ENCODE assay signal across 8 mouse cellular contexts in genomic region chr4:43420305-43420704, GRCm38 (mm10). TPM values are rescaled to one million over a fixed set of nuclear protein-coding genes. Genes with fewer than 3 reads are reported as not detected.
DNase-seq lines count a peak whose midpoint lies in the region; ATAC-seq lines count a peak whose summit lies in the region.

No protein-coding gene starts in this region.

- H3K36me3 ChIP-seq in embryonic facial prominence, embryonic 15.5 days, result peaks cover 62% of the 10 kb centered on the region

- no peak overlapping the region for H3K9ac ChIP-seq in embryonic facial prominence, embryonic 15.5 days

- H3K27ac ChIP-seq in embryonic facial prominence, embryonic 15.5 days (replicated peaks), result 0 out of 2 replicates have a peak overlapping the region, but pooled peaks have one; percentile 9

- peaks cover 15% of the 10 kb centered on the region for H3K4me1 ChIP-seq in embryonic facial prominence, embryonic 15.5 days

- H3K9me3 ChIP-seq in embryonic facial prominence, embryonic 15.5 days (replicated peaks), result no peaks in the 10 kb centered on the region

- no peak overlapping the region for H3K4me3 ChIP-seq in embryonic facial prominence, embryonic 15.5 days (replicated peaks)

- no peak overlapping the region for H3K4me2 ChIP-seq in embryonic facial prominence, embryonic 15.5 days (replicated peaks)

- peak; percentile 59 for DNase-seq in cerebellum, adult 11 months
- DNase-seq in adrenal gland, postnatal 25 days, result peak; percentile 74
- peak; percentile 92 for DNase-seq in layer of hippocampus, adult 9-10 months (ENCODE audit: low spot score)
- DNase-seq in lung, postnatal 25 days (ENCODE audit: low spot score), result peak; percentile 89
- DNase-seq in right cerebral cortex, postnatal 14 days, result peak; percentile 77

- ATAC-seq in cerebellum, adult (ENCODE audit: insufficient number of reproducible peaks, low FRiP score, low TSS enrichment), result no peak
- no peak for ATAC-seq in embryonic facial prominence, embryonic 15.5 days (ENCODE audit: insufficient number of reproducible peaks, low FRiP score, low TSS enrichment, low read depth)
- ATAC-seq in hematopoietic stem cell, adult 5-6 weeks (replicated peaks in 1 of 2; ENCODE audit: insufficient read depth in 1 of 2, low FRiP score in 2 of 2, low TSS enrichment in 1 of 2, low read depth in 1 of 2, poor library complexity in 2 of 2, severe bottlenecking in 2 of 2), result peak; percentile 63 to 66; a peak in 3 of 4 replicates

- WGBS in embryonic facial prominence, embryonic 15.5 days, result 6% methylated on average over 6 of the region's 6 CpGs

- H3K27me3 ChIP-seq in embryonic facial prominence, embryonic 15.5 days, result peaks cover 10% of the 10 kb centered on the region; the same call in 1 of the 2 replicates

RNA-seq across cellular contexts. Expression of gene Fam166b, which starts 8.6 kb away (rescaled TPM):
- not detected in 2 replicates for total RNA-seq in adrenal gland, postnatal 25 days (2021)
- polyA plus RNA-seq in embryonic facial prominence, embryonic 15.5 days (2015; fragmentation: Nextera tagmentation; extraction: Ambion mirVana), result 0.41 and 0.44 TPM in 2 replicates
- total RNA-seq in hematopoietic stem cell, adult 5-6 weeks (2017), result not detected in 2 replicates

RNA-seq across cellular contexts. Expression of gene Tesk1, which starts 21.4 kb away (rescaled TPM):
- total RNA-seq in adrenal gland, postnatal 25 days (2021), result 51.3 and 53.2 TPM in 2 replicates
- 9.2 and 9.3 TPM in 2 replicates for polyA plus RNA-seq in embryonic facial prominence, embryonic 15.5 days (2015; fragmentation: Nextera tagmentation; extraction: Ambion mirVana)
- 12.0 and 17.6 TPM in 2 replicates for total RNA-seq in hematopoietic stem cell, adult 5-6 weeks (2017)

RNA-seq across cellular contexts. Expression of gene Cd72, which starts 34.1 kb away (rescaled TPM):
- 2.9 TPM in 1 of 2 replicates, not detected in the other for total RNA-seq in adrenal gland, postnatal 25 days (2021)
- 3.1 and 3.8 TPM in 2 replicates for polyA plus RNA-seq in embryonic facial prominence, embryonic 15.5 days (2015; fragmentation: Nextera tagmentation; extraction: Ambion mirVana)
- total RNA-seq in hematopoietic stem cell, adult 5-6 weeks (2017), result 91.6 and 153 TPM in 2 replicates

RNA-seq across cellular contexts. Expression of gene Rusc2, which starts 38.5 kb away (rescaled TPM):
- 38.6 and 62.1 TPM in 2 replicates for total RNA-seq in adrenal gland, postnatal 25 days (2021)
- 18.2 TPM in 2 replicates for polyA plus RNA-seq in embryonic facial prominence, embryonic 15.5 days (2015; fragmentation: Nextera tagmentation; extraction: Ambion mirVana)
- 2.8 and 4.8 TPM in 2 replicates for total RNA-seq in hematopoietic stem cell, adult 5-6 weeks (2017)

Comparison
In these comparisons a context has a peak if more than half of its experiments do, and no peak if none do; other contexts are left out.
1. ATAC-seq: peak in hematopoietic stem cell, adult 5-6 weeks (2 of 2); none in cerebellum, adult (single experiment) and embryonic facial prominence, embryonic 15.5 days (single experiment).
2. RNA of gene Cd72, which starts 34.1 kb away (total RNA-seq): 91.6 to 153 TPM in hematopoietic stem cell, adult 5-6 weeks; 2.9 TPM in adrenal gland, postnatal 25 days; every median in the first group is over 10 times any median in the second.
3. Peak in every context shown above with its lines, with median percentiles within 50 percentile points of each other: DNase-seq.